Mouse (Mus musculus) hindbrain, embryonic 14.5 days (tissue): ENCODE data around the gene Cep97. TPM values are rescaled to one million over a fixed set of nuclear protein-coding genes. Genes with fewer than 3 reads are reported as not detected.
"Not testable (repeated sequence)": the region's sequence is repeated elsewhere in the genome, so short reads cannot be mapped to it uniquely, and the experiment has no call there.

ENCODE experiments used
- ATAC-seq: fragments of 200-750 bp; cut with Nextera tagmentation; 2 replicates; pipeline ENCODE4 v1.8.0; 2017; ENCODE audit warnings: moderate number of reproducible peaks, mild to moderate bottlenecking, moderate TSS enrichment, moderate library complexity; ENCODE audit not compliant: low FRiP score
- DNase-seq: peaks from one replicate; pipeline ENCODE4 v3.0.0-alpha.2; 2015; ENCODE audit warnings: low spot score
- H3K27ac ChIP-seq: fragments of 300-500 bp; sonication (generic); 2 replicates; pipeline ENCODE4 v1.5.1; 2014; ENCODE audit warnings: mild to moderate bottlenecking, moderate library complexity
- H3K27me3 ChIP-seq: fragments of 300-500 bp; sonication (generic); 2 replicates; pipeline ENCODE4 v1.6.1; 2014; ENCODE audit warnings: mild to moderate bottlenecking, low read length, mixed read lengths; ENCODE audit not compliant: control insufficient read depth, insufficient read depth
- H3K36me3 ChIP-seq: fragments of 300-500 bp; sonication (generic); replicated peaks from 2 replicates; pipeline ENCODE4 v1.6.1; 2014; ENCODE audit not compliant: control insufficient read depth, insufficient read depth
- H3K4me1 ChIP-seq: fragments of 300-500 bp; sonication (generic); replicated peaks from 2 replicates; pipeline ENCODE4 v1.6.1; 2014; ENCODE audit warnings: antibody characterized with exemption, low read length, mixed read lengths; ENCODE audit not compliant: control insufficient read depth, insufficient read depth
- H3K4me2 ChIP-seq: fragments of 300-500 bp; sonication (generic); replicated peaks from 2 replicates; pipeline ENCODE4 v1.6.1; 2014; ENCODE audit warnings: mild to moderate bottlenecking, moderate library complexity
- H3K4me3 ChIP-seq: fragments of 300-500 bp; sonication (generic); replicated peaks from 2 replicates; pipeline ENCODE4 v1.5.1; 2014; ENCODE audit warnings: mild to moderate bottlenecking, low read length
- H3K9ac ChIP-seq: fragments of 300-500 bp; sonication (generic); 2 replicates; pipeline ENCODE4 v1.6.1; 2014
- H3K9me3 ChIP-seq: fragments of 300-500 bp; sonication (generic); 2 replicates; pipeline ENCODE4 v1.6.1; 2016; ENCODE audit warnings: low read length; ENCODE audit not compliant: control insufficient read depth
- WGBS: fragments of 180-500 bp; shearing (Covaris S2); extraction: QIAGEN DNeasy Blood & Tissue Kit; methylation state at CpG from one replicate; pipeline ENCODE4 v1.1.7; 2014; 5-methylcytosine and 5-hydroxymethylcytosine counted together
- polyA plus RNA-seq: library from polyadenylated mRNA; unstranded; fragments of >200 nt; fragmentation: Nextera tagmentation; extraction: Ambion mirVana; gene quantifications from 2 replicates; pipeline ENCODE4 v1.2.1, GENCODE M21; 2014

Gene Cep97
- polyA plus RNA-seq, 1 experiment from 2014 or later = 15.6 TPM

- H3K9ac ChIP-seq = no peak overlapping the region
- H3K27me3 ChIP-seq = no peaks in the 10 kb centered on the region
- no peak overlapping the region for H3K27ac ChIP-seq
- ATAC-seq = no peak
- no peaks in the 10 kb centered on the region for H3K4me1 ChIP-seq
- WGBS = 67% methylated on average over 4 of the region's 4 CpGs
- no peaks in the 10 kb centered on the region for H3K9me3 ChIP-seq
- no peak for DNase-seq
- no peak overlapping the region for H3K4me2 ChIP-seq
- H3K4me3 ChIP-seq = no peak overlapping the region
- peaks cover 10% of the 10 kb centered on the region for H3K36me3 ChIP-seq
Measured at GRCm38 (mm10) chr16:55863832-55864231, 70.8 kb downstream of the Cep97 start.

- ATAC-seq (peak; percentile 51; the same call in 1 of the 2 replicates), DNase-seq (peak; percentile 86)
- Histone ChIP-seq H3K4me1 (no peaks in the 10 kb centered on the region), H3K9ac (no peak overlapping the region), H3K27me3 (no peaks in the 10 kb centered on the region), H3K36me3 (peaks cover 10% of the 10 kb centered on the region), H3K4me2 (no peak overlapping the region), H3K9me3 (no peaks in the 10 kb centered on the region), H3K4me3 (no peak overlapping the region), H3K27ac (no peak overlapping the region)
- WGBS = 30% methylated on average over 7 of the region's 7 CpGs
Measured at GRCm38 (mm10) chr16:55863149-55863815, 71.4 kb downstream of the Cep97 start.

GRCm38 (mm10) chr16:55861104-55861503, 73.6 kb downstream of the Cep97 start:
- H3K4me2 ChIP-seq = no peak overlapping the region
- WGBS = 84% methylated on average over 3 of the region's 3 CpGs
- H3K36me3 ChIP-seq = peaks cover 11% of the 10 kb centered on the region
- no peak overlapping the region for H3K27ac ChIP-seq
- DNase-seq = no peak
- H3K9ac ChIP-seq = no peak overlapping the region
- H3K4me3 ChIP-seq = no peak overlapping the region
- H3K27me3 ChIP-seq = no peaks in the 10 kb centered on the region
- no peaks in the 10 kb centered on the region for H3K4me1 ChIP-seq
- H3K9me3 ChIP-seq = no peaks in the 10 kb centered on the region
- ATAC-seq = no peak

- not testable (repeated sequence) for H3K4me3 ChIP-seq, ATAC-seq
- 96% methylated on average over 4 of the region's 4 CpGs for WGBS
Measured at GRCm38 (mm10) chr16:55859421-55859820, 75.2 kb downstream of the Cep97 start.

DNA sequence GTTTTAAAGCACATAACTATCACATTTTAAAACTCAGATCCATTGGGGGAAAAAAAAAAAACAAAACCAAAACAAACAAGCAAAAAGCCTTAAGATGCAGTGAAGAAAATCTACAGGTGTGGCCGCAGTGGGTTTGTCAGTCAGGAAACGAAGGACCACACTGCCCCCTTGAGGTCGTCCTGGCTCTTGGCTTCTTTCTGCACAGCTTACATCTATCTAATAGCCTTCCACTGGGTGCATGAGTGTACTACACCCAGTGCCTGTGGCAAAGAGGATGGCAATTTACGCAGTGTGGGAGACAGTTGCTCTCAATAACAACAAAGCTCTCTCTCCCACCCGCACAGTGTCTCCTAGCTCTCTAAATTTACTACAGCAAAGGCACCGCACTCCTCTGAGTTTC, 76.2 kb downstream of the Cep97 start:
- ATAC-seq = no peak
- H3K27ac ChIP-seq = no peak overlapping the region

More at GRCm38 (mm10) chr16:55859421-55859820, 75.2 kb downstream of the Cep97 start:
- H3K4me1 ChIP-seq, H3K4me2 ChIP-seq, H3K9ac ChIP-seq, H3K36me3 ChIP-seq, H3K27ac ChIP-seq, H3K27me3 ChIP-seq, DNase-seq, H3K9me3 ChIP-seq: not testable (repeated sequence)

DNA sequence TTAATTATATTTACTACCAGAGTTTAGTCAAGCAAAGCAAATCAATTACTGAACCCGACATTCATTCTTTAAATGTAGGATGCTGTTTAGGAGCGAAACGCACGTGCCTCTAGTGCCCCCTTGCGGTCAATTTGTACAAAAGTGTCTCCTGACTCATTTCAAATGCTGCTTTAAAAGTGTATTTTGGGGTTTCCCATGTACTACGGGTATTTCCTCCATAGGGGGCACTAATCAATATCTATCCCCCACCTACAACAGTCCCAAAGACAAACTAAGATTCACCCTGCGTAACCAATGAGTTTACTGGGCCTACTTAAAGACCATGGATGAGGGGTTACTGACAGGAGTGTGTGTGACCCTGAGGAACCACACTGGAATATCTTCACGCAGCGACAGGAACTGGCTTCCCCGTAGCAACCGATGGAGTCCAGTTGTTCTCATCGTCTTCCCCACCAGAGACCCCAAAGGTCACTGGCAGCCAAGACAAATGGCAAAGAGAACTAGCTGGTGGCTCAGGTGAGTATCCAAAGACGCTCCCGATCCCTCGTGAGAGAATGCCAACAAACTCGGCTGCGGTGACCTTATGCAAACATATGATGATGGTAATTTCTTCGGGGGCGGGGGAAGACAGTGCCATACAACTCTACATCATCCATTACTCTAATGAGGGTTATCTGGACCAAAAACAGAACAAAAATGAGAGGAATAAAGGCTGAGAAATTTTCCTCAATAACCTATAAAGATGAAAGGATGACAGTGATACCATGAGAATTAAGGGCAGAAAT, 81.5 kb downstream of the Cep97 start:
- Histone ChIP-seq H3K9ac (no peak overlapping the region), H3K4me2 (no peak overlapping the region), H3K27me3 (no peaks in the 10 kb centered on the region), H3K4me1 (no peaks in the 10 kb centered on the region), H3K4me3 (no peak overlapping the region), H3K9me3 (no peaks in the 10 kb centered on the region), H3K36me3 (peaks cover 14% of the 10 kb centered on the region), H3K27ac (no peak overlapping the region)
- peak; percentile 81 for ATAC-seq
- WGBS = 59% methylated on average over 19 of the region's 19 CpGs
- peak; percentile 93 for DNase-seq

More for the DNA sequence above, 76.2 kb downstream of the Cep97 start:
- Histone ChIP-seq H3K4me3 (no peak overlapping the region), H3K4me1 (no peaks in the 10 kb centered on the region), H3K27me3 (no peaks in the 10 kb centered on the region), H3K4me2 (no peak overlapping the region), H3K36me3 (peaks cover 5% of the 10 kb centered on the region), H3K9me3 (no peaks in the 10 kb centered on the region), H3K9ac (no peak overlapping the region)
- WGBS = 60% methylated on average over 6 of the region's 6 CpGs
- DNase-seq = no peak

- WGBS = 42% methylated on average over 4 of the region's 4 CpGs
- ATAC-seq = peak; percentile 39; the same call in 1 of the 2 replicates
Measured at GRCm38 (mm10) chr16:55852515-55852914, 82.1 kb downstream of the Cep97 start.

DNA sequence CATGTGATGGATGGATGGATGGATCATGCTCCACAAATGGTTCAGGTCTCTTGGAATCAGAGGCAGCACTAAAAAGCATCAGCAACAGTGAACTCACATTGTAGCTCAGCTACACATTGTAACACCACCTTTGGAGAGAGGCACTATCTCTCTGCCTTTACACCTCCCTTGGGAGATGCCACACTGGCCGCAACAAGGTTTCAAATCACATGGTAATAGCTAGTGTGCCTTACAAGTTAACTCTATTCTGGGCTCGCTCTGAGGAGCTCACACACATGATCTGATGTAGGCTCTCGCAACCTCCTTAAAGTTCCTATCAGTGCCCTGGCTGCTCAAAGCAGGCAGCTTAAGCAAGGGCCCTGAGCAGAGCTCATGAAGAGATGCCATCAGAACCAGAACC, 84.2 kb downstream of the Cep97 start:
- Histone ChIP-seq H3K9me3 (no peaks in the 10 kb centered on the region), H3K36me3 (peaks cover 9% of the 10 kb centered on the region), H3K27me3 (no peaks in the 10 kb centered on the region), H3K27ac (no peak overlapping the region), H3K4me2 (no peak overlapping the region), H3K4me3 (no peak overlapping the region), H3K9ac (no peak overlapping the region), H3K4me1 (no peaks in the 10 kb centered on the region)
- DNase-seq = no peak
- 82% methylated on average over 3 of the region's 3 CpGs for WGBS
- ATAC-seq = no peak

More at GRCm38 (mm10) chr16:55852515-55852914, 82.1 kb downstream of the Cep97 start:
- Histone ChIP-seq H3K27ac (no peak overlapping the region), H3K9ac (no peak overlapping the region), H3K4me2 (no peak overlapping the region), H3K4me3 (no peak overlapping the region), H3K36me3 (peaks cover 11% of the 10 kb centered on the region), H3K27me3 (no peaks in the 10 kb centered on the region), H3K4me1 (no peaks in the 10 kb centered on the region), H3K9me3 (no peaks in the 10 kb centered on the region)
- no peak for DNase-seq
